Mouse (Mus musculus) ES-Bruce4 (cell line): ENCODE measurements around the gene Sik1.

Source experiments
- CTCF ChIP-seq: IDR thresholded peaks from one replicate; pipeline ENCODE4 v1.8.1; 2011; ENCODE audit warnings: low read depth, low read length
- EP300 ChIP-seq: IDR thresholded peaks from 2 replicates; pipeline ENCODE4 v1.6.1; 2011; ENCODE audit warnings: low read depth, low read length; ENCODE audit not compliant: insufficient read depth
- POLR2A ChIP-seq: IDR thresholded peaks from one replicate; pipeline ENCODE4 v1.8.1; 2011; ENCODE audit warnings: low read length; ENCODE audit not compliant: insufficient read depth

DNA sequence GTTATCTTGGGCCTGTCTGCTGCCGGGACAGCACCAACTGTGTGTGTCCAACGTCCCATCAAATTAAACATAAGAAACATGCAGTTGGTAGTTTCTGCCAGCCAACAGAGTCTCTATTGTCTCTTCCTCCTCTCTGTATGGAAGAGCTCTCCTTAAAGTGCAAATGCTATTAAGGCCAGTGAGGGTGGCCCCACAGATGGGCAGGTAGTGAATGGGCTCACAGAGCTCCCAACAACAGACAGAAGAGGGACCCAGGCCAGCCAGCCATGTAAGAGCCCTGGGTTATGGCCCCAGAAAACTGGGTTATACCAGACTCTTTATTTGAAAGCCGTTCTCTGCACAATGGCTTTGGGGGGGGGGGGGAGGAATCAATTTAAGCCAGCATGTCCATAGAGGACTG, 21.2 kb upstream of the Sik1 start:
- no peak for TF ChIP-seq CTCF
- TF ChIP-seq POLR2A = no peak
- no peak for TF ChIP-seq EP300
